ENCODE assay signal across 17 mouse cellular contexts in the genomic region with DNA sequence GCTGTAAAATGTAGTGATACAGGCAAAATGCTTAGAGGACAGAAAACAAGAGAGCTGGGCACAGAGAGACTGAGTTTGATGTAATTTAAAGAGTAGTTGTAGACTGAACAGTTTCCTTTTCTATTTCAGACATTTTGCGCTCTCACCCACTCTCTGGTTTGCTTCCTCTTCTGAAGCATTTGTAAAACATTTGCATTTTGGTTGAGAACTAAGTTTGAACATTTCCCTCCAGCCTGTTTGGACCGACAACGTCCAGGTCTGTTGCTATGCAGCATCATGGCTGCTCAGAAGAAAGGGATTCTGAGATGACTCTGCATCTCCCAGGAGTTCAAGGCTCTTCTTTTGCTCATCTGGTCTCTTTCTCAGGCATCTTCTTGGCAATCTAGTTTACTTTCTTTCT.
"Had no signal": no experiment of that assay in that cellular context is flagged by ENCODE, and none has a peak within 500 bp of the region (broad histone marks: within the 10 kb centered on the region; RNA-seq: fewer than 3 reads in every experiment).

No protein-coding gene starts in this region.

- H3K4me3 ChIP-seq: midbrain, embryonic 10.5 days; midbrain, embryonic 12.5 days; myocyte; neural tube, embryonic 13.5 days; neural tube, embryonic 15.5 days had no signal

- H3K9me3 ChIP-seq: midbrain, embryonic 10.5 days; midbrain, embryonic 12.5 days; neural tube, embryonic 13.5 days; neural tube, embryonic 15.5 days had no signal

- DNase-seq: lung, adult 18-20 months; lung, embryonic 14.5 days; lung, postnatal 10 days; lung, postnatal 4 days; midbrain, embryonic 14.5 days; retina, postnatal 1 day; right cerebral cortex, postnatal 14 days; right cerebral cortex, postnatal 4 days; spleen, adult 18-20 months; thymus, adult 2 months; thymus, postnatal 36 days had no signal

- H3K27me3 ChIP-seq: midbrain, embryonic 12.5 days; neural tube, embryonic 13.5 days; neural tube, embryonic 15.5 days had no signal

- H3K9ac ChIP-seq: liver, embryonic 14.5 days; lung, embryonic 14.5 days; midbrain, embryonic 12.5 days; neural tube, embryonic 13.5 days; neural tube, embryonic 15.5 days had no signal

- H3K4me1 ChIP-seq: midbrain, embryonic 10.5 days; midbrain, embryonic 12.5 days; neural tube, embryonic 13.5 days; neural tube, embryonic 15.5 days had no signal

- H3K36me3 ChIP-seq: midbrain, embryonic 10.5 days; midbrain, embryonic 12.5 days; neural tube, embryonic 13.5 days; neural tube, embryonic 15.5 days had no signal

- H3K27ac ChIP-seq: liver, embryonic 14.5 days; midbrain, embryonic 10.5 days; midbrain, embryonic 12.5 days; neural tube, embryonic 13.5 days; neural tube, embryonic 15.5 days had no signal

- H3K4me2 ChIP-seq: lung, embryonic 14.5 days; midbrain, embryonic 12.5 days; neural tube, embryonic 13.5 days; neural tube, embryonic 15.5 days had no signal
